Mouse (Mus musculus) E14TG2a.4 (cell line): ENCODE data around the gene Gdf3.

Source experiments
- CTCF ChIP-seq: conservative IDR thresholded peaks from 2 replicates; pipeline ENCODE4 v1.5.1; 2014; ENCODE audit warnings: low read length
- NANOG ChIP-seq: IDR thresholded peaks from 2 replicates; pipeline ENCODE4 v1.6.1; 2014; ENCODE audit warnings: borderline replicate concordance, low read length, mixed read lengths

DNA sequence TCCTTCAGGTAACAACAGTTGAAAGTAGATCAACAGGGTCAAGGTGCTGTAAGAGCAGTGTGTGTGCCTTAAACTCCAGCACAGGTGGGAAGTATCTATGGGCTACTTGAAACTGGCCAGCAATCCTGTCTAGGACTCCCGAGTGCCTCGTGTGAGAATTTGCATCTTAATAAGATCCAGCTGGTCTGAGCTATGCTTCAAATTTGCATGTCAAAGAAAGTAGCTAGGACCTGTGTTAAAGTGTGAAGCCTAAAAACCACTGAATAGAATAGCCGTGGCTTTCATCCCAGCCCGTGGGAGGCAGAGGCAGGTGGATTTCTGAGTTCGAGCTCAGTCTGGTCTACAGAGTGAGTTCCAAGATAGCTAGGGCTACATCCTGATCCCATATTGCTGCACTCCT lies 14.6 kb upstream of the Gdf3 start:
- TF ChIP-seq CTCF: no peak
- peak; percentile 69 for TF ChIP-seq NANOG
